Mouse (Mus musculus): ENCODE data around the gene Rtn2. TPM values are rescaled to one million over a fixed set of nuclear protein-coding genes. Genes with fewer than 3 reads are reported as not detected.

Rtn2 gene
- polyA plus RNA-seq, 1 experiment from 2014 or later, result 7.1 TPM

- peaks cover 53% of the 10 kb centered on the region for H3K27me3 ChIP-seq (replicated peaks; ENCODE audit: control insufficient read depth, insufficient read depth, low read length)
- H3K27ac ChIP-seq (ENCODE audit: low read depth, low read length), result no peak overlapping the region
- no peak for TF ChIP-seq CTCF (IDR thresholded peaks at IDR 0.05; ENCODE audit: low read depth)
- no peak for ATAC-seq
- peak overlapping the region; percentile 43 for H3K4me3 ChIP-seq (ENCODE audit: low read depth, low read length)
- 12% methylated on average over 16 of the region's 16 CpGs for whole genome bisulfite sequencing
- H3K9ac ChIP-seq (ENCODE audit: low read depth, low read length), result 0 out of 2 replicates have a peak overlapping the region, but pooled peaks have one; percentile 18
- peak overlapping the region; percentile 58 for H3K4me2 ChIP-seq (replicated peaks; ENCODE audit: low read depth)
- H3K9me3 ChIP-seq (ENCODE audit: control insufficient read depth), result no peaks in the 10 kb centered on the region
- H3K4me1 ChIP-seq (replicated peaks; ENCODE audit: control insufficient read depth, insufficient read depth, low read length), result peaks cover 4% of the 10 kb centered on the region
- H3K36me3 ChIP-seq (ENCODE audit: control insufficient read depth, insufficient read depth), result no peaks in the 10 kb centered on the region
Measured at GRCm38 (mm10) chr7:19301461-19302263, 19.2 kb downstream of the Rtn2 start.

GRCm38 (mm10) chr7:19302264-19303045 is 20.0 kb downstream of the Rtn2 start:
- no peak for TF ChIP-seq CTCF (IDR thresholded peaks at IDR 0.05; ENCODE audit: low read depth)
- Histone ChIP-seq H3K4me2 (replicated peaks; ENCODE audit: low read depth) (no peak overlapping the region), H3K36me3 (ENCODE audit: control insufficient read depth, insufficient read depth) (no peaks in the 10 kb centered on the region), H3K9me3 (ENCODE audit: control insufficient read depth) (no peaks in the 10 kb centered on the region), H3K27ac (ENCODE audit: low read depth, low read length) (no peak overlapping the region), H3K27me3 (replicated peaks; ENCODE audit: control insufficient read depth, insufficient read depth, low read length) (peaks cover 60% of the 10 kb centered on the region), H3K4me3 (ENCODE audit: low read depth, low read length) (0 out of 2 replicates have a peak overlapping the region, but pooled peaks have one; percentile 43), H3K4me1 (replicated peaks; ENCODE audit: control insufficient read depth, insufficient read depth, low read length) (peaks cover 4% of the 10 kb centered on the region), H3K9ac (ENCODE audit: low read depth, low read length) (no peak overlapping the region)
- no peak for ATAC-seq
- WGBS, result 57% methylated on average over 13 of the region's 13 CpGs

GRCm38 (mm10) chr7:19303046-19303305 is 20.6 kb downstream of the Rtn2 start:
- no peak for ATAC-seq
- H3K27me3 ChIP-seq (replicated peaks; ENCODE audit: control insufficient read depth, insufficient read depth, low read length), result peaks cover 60% of the 10 kb centered on the region
- no peak overlapping the region for H3K4me2 ChIP-seq (replicated peaks; ENCODE audit: low read depth)
- no peaks in the 10 kb centered on the region for H3K36me3 ChIP-seq (ENCODE audit: control insufficient read depth, insufficient read depth)
- H3K4me1 ChIP-seq (replicated peaks; ENCODE audit: control insufficient read depth, insufficient read depth, low read length), result peaks cover 4% of the 10 kb centered on the region
- WGBS, result 84% methylated on average over 12 of the region's 12 CpGs
- H3K9me3 ChIP-seq (ENCODE audit: control insufficient read depth), result no peaks in the 10 kb centered on the region
- no peak for TF ChIP-seq CTCF (IDR thresholded peaks at IDR 0.05; ENCODE audit: low read depth)
- no peak overlapping the region for H3K4me3 ChIP-seq (ENCODE audit: low read depth, low read length)
- H3K9ac ChIP-seq (ENCODE audit: low read depth, low read length), result no peak overlapping the region
- no peak overlapping the region for H3K27ac ChIP-seq (ENCODE audit: low read depth, low read length)

GRCm38 (mm10) chr7:19303770-19304169 is 21.3 kb downstream of the Rtn2 start:
- TF ChIP-seq CTCF (IDR thresholded peaks at IDR 0.05; ENCODE audit: low read depth), result peak; percentile 89
- ATAC-seq, result no peak
- Histone ChIP-seq H3K36me3 (ENCODE audit: control insufficient read depth, insufficient read depth) (no peaks in the 10 kb centered on the region), H3K9ac (ENCODE audit: low read depth, low read length) (no peak overlapping the region), H3K27ac (ENCODE audit: low read depth, low read length) (no peak overlapping the region), H3K4me2 (replicated peaks; ENCODE audit: low read depth) (peak overlapping the region; percentile 57), H3K4me3 (ENCODE audit: low read depth, low read length) (peak overlapping the region; percentile 39), H3K4me1 (replicated peaks; ENCODE audit: control insufficient read depth, insufficient read depth, low read length) (peaks cover 4% of the 10 kb centered on the region), H3K27me3 (replicated peaks; ENCODE audit: control insufficient read depth, insufficient read depth, low read length) (peaks cover 60% of the 10 kb centered on the region), H3K9me3 (ENCODE audit: control insufficient read depth) (no peaks in the 10 kb centered on the region)
- WGBS, result 3% methylated on average over 16 of the region's 16 CpGs

GRCm38 (mm10) chr7:19304501-19305412 is 22.3 kb downstream of the Rtn2 start:
- H3K9ac ChIP-seq (ENCODE audit: low read depth, low read length), result 0 out of 2 replicates have a peak overlapping the region, but pooled peaks have one; percentile 2
- TF ChIP-seq CTCF (IDR thresholded peaks at IDR 0.05; ENCODE audit: low read depth), result no peak
- WGBS, result 2% methylated on average over 48 of the region's 48 CpGs
- H3K27me3 ChIP-seq (replicated peaks; ENCODE audit: control insufficient read depth, insufficient read depth, low read length), result peaks cover 60% of the 10 kb centered on the region
- peak overlapping the region; percentile 39 for H3K4me3 ChIP-seq (ENCODE audit: low read depth, low read length)
- no peak overlapping the region for H3K27ac ChIP-seq (ENCODE audit: low read depth, low read length)
- ATAC-seq, result no peak
- H3K36me3 ChIP-seq (ENCODE audit: control insufficient read depth, insufficient read depth), result no peaks in the 10 kb centered on the region
- H3K4me2 ChIP-seq (replicated peaks; ENCODE audit: low read depth), result peak overlapping the region; percentile 57
- no peaks in the 10 kb centered on the region for H3K9me3 ChIP-seq (ENCODE audit: control insufficient read depth)
- peaks cover 4% of the 10 kb centered on the region for H3K4me1 ChIP-seq (replicated peaks; ENCODE audit: control insufficient read depth, insufficient read depth, low read length)

- Histone ChIP-seq H3K4me2 (replicated peaks; ENCODE audit: low read depth) (peak overlapping the region; percentile 57; the same call in 1 of the 2 replicates), H3K9ac (ENCODE audit: low read depth, low read length) (no peak overlapping the region)
Measured at GRCm38 (mm10) chr7:19305413-19305735, 22.9 kb downstream of the Rtn2 start.

More at GRCm38 (mm10) chr7:19305413-19305735, 22.9 kb downstream of the Rtn2 start:
- no peaks in the 10 kb centered on the region for H3K36me3 ChIP-seq (ENCODE audit: control insufficient read depth, insufficient read depth)
- TF ChIP-seq CTCF (IDR thresholded peaks at IDR 0.05; ENCODE audit: low read depth), result no peak
- WGBS, result 6% methylated on average over 6 of the region's 6 CpGs
- ATAC-seq, result no peak
- H3K4me1 ChIP-seq (replicated peaks; ENCODE audit: control insufficient read depth, insufficient read depth, low read length), result peaks cover 4% of the 10 kb centered on the region
- no peaks in the 10 kb centered on the region for H3K9me3 ChIP-seq (ENCODE audit: control insufficient read depth)
- no peak overlapping the region for H3K27ac ChIP-seq (ENCODE audit: low read depth, low read length)
- peak overlapping the region; percentile 39; the same call in 1 of the 2 replicates for H3K4me3 ChIP-seq (ENCODE audit: low read depth, low read length)
- peaks cover 60% of the 10 kb centered on the region for H3K27me3 ChIP-seq (replicated peaks; ENCODE audit: control insufficient read depth, insufficient read depth, low read length)

Data from intestine, postnatal 0 days (tissue).